10 mouse cellular contexts compared by ENCODE assay signal in the genomic region with DNA sequence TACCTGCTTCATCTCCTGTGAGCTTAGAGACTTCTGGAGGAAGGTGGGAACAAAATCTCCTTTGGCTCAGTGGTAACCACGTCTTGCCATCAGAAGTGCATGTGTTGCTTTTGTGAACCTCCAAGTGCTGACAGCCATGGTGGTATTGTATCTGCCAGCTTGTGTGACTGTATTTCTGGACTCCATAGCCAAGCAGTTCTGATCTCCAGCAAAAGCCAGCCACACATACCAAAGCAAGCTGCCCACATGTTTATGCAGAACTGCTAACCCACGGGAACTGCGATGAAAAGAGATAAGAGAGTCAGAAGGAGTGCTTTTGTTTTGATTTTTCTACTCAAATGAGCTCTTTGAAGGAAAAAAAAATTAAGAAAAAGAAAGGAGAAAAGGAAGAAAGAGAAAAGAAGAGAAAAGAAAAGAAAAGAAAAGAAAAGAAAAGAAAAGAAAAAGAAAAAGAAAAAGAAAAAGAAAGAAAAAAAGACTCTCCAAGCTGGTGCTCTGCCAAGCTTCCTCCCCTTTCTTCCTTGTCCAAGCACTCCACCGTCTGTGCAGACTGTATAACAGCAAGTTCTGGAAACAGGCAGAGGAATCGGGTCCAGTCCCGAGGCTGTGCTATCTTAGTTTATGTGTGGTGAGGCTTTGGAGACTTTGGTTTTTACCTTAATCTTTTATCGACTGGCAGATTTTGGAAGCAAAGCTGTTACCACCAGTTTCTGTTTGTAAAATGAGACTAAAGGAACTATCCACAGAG. TPM values are rescaled to one million over a fixed set of nuclear protein-coding genes. Genes with fewer than 3 reads are reported as not detected.
A peak's percentile ranks its signal among the peaks of the same experiment; 100 is the strongest.
DNase-seq lines count a peak whose midpoint lies in the region; ATAC-seq lines count a peak whose summit lies in the region.
"Had no signal": no experiment of that assay in that cellular context is flagged by ENCODE, and none has a peak within 500 bp of the region (broad histone marks: within the 10 kb centered on the region; RNA-seq: fewer than 3 reads in every experiment).

No protein-coding gene starts in this region.

- WGBS in embryonic facial prominence, embryonic 11.5 days, result 55% methylated on average over 7 of the region's 7 CpGs
- 52% methylated on average over 7 of the region's 7 CpGs for WGBS in embryonic facial prominence, embryonic 10.5 days
- WGBS in embryonic facial prominence, embryonic 14.5 days, result 39% methylated on average over 7 of the region's 7 CpGs

- no peaks in the 10 kb centered on the region for H3K4me1 ChIP-seq in embryonic facial prominence, embryonic 11.5 days (ENCODE audit: control insufficient read depth, insufficient read depth, low read length)
- H3K4me1 ChIP-seq in embryonic facial prominence, embryonic 10.5 days, result no peaks in the 10 kb centered on the region
- no peaks in the 10 kb centered on the region for H3K4me1 ChIP-seq in embryonic facial prominence, embryonic 14.5 days (ENCODE audit: control insufficient read depth, insufficient read depth, low read length)
- H3K4me1 ChIP-seq: stomach, embryonic 15.5 days had no signal

- peak; percentile 12 for DNase-seq in embryonic facial prominence, embryonic 11.5 days (ENCODE audit: low spot score)
- no peak for DNase-seq in embryonic facial prominence, embryonic 10.5 days (ENCODE audit: low spot score)
- DNase-seq in left cerebral cortex, adult 18-20 months (ENCODE audit: low spot score in 2 of 2), result peak; percentile 53 to 54
- no peak for DNase-seq in left cerebral cortex, adult 11 months (ENCODE audit: low spot score)
- peak; percentile 52 for DNase-seq in 3T3-L1 (ENCODE audit: low read depth, low spot score)
- peak; percentile 76 for DNase-seq in embryonic facial prominence, embryonic 14.5 days (ENCODE audit: low spot score)
- no peak for DNase-seq in thymus, adult 18-20 months
- no peak for DNase-seq in heart, adult 9 months (ENCODE audit: low spot score in 2 of 2)

- H3K4me2 ChIP-seq in embryonic facial prominence, embryonic 11.5 days (ENCODE audit: low read depth, low read length), result no peak overlapping the region
- H3K4me2 ChIP-seq in embryonic facial prominence, embryonic 14.5 days (ENCODE audit: low read depth, low read length), result no peak overlapping the region
- H3K4me2 ChIP-seq: stomach, embryonic 15.5 days had no signal

- H3K36me3 ChIP-seq in embryonic facial prominence, embryonic 11.5 days (replicated peaks; ENCODE audit: control insufficient read depth, insufficient read depth, low read depth, low read length), result no peaks in the 10 kb centered on the region
- no peaks in the 10 kb centered on the region for H3K36me3 ChIP-seq in embryonic facial prominence, embryonic 10.5 days (replicated peaks)
- H3K36me3 ChIP-seq in embryonic facial prominence, embryonic 14.5 days (ENCODE audit: control insufficient read depth, insufficient read depth, low read length), result no peaks in the 10 kb centered on the region
- H3K36me3 ChIP-seq: stomach, embryonic 15.5 days had no signal

- H3K27ac ChIP-seq in embryonic facial prominence, embryonic 11.5 days (replicated peaks; ENCODE audit: low read depth, low read length), result no peak overlapping the region
- no peak overlapping the region for H3K27ac ChIP-seq in embryonic facial prominence, embryonic 10.5 days (replicated peaks)
- no peak overlapping the region for H3K27ac ChIP-seq in embryonic facial prominence, embryonic 14.5 days (replicated peaks; ENCODE audit: low read depth, low read length)
- H3K27ac ChIP-seq: stomach, embryonic 15.5 days had no signal

- no peak overlapping the region for H3K9ac ChIP-seq in embryonic facial prominence, embryonic 11.5 days (replicated peaks; ENCODE audit: low read length)
- H3K9ac ChIP-seq in embryonic facial prominence, embryonic 14.5 days (ENCODE audit: low read depth, low read length), result no peak overlapping the region
- H3K9ac ChIP-seq: stomach, embryonic 15.5 days had no signal

- no peak overlapping the region for H3K4me3 ChIP-seq in embryonic facial prominence, embryonic 11.5 days (ENCODE audit: low read depth, low read length)
- no peak overlapping the region for H3K4me3 ChIP-seq in embryonic facial prominence, embryonic 10.5 days
- H3K4me3 ChIP-seq in embryonic facial prominence, embryonic 14.5 days (ENCODE audit: low read depth, low read length), result no peak overlapping the region
- H3K4me3 ChIP-seq: myocyte; stomach, embryonic 15.5 days had no signal

- no peaks in the 10 kb centered on the region for H3K27me3 ChIP-seq in embryonic facial prominence, embryonic 11.5 days (ENCODE audit: control insufficient read depth, insufficient read depth, low read length)
- no peaks in the 10 kb centered on the region for H3K27me3 ChIP-seq in embryonic facial prominence, embryonic 10.5 days (replicated peaks; ENCODE audit: low read depth, poor library complexity, severe bottlenecking)
- H3K27me3 ChIP-seq in embryonic facial prominence, embryonic 14.5 days (replicated peaks; ENCODE audit: control insufficient read depth, insufficient read depth, low read length), result no peaks in the 10 kb centered on the region
- H3K27me3 ChIP-seq: stomach, embryonic 15.5 days had no signal

- H3K9me3 ChIP-seq in embryonic facial prominence, embryonic 11.5 days (replicated peaks; ENCODE audit: control insufficient read depth, low read length), result no peaks in the 10 kb centered on the region
- H3K9me3 ChIP-seq in embryonic facial prominence, embryonic 10.5 days, result no peaks in the 10 kb centered on the region
- H3K9me3 ChIP-seq in embryonic facial prominence, embryonic 14.5 days (ENCODE audit: control insufficient read depth, low read length), result no peaks in the 10 kb centered on the region
- H3K9me3 ChIP-seq: stomach, embryonic 15.5 days had no signal

- ATAC-seq in embryonic facial prominence, embryonic 11.5 days (replicated peaks; ENCODE audit: insufficient number of reproducible peaks, low FRiP score, low TSS enrichment, low read depth), result no peak
- no peak for ATAC-seq in embryonic facial prominence, embryonic 14.5 days (ENCODE audit: low read depth)

RNA-seq across cellular contexts. Expression of a gene that starts 15.0 kb away (rescaled TPM):
- polyA plus RNA-seq in embryonic facial prominence, embryonic 11.5 days (2014; fragmentation: Nextera tagmentation; extraction: Ambion mirVana), result 3.7 and 4.1 TPM in 2 replicates
- polyA plus RNA-seq in embryonic facial prominence, embryonic 10.5 days (2016; fragmentation: Nextera tagmentation; extraction: Ambion mirVana), result 3.6 and 4.9 TPM in 2 replicates
- 10 to 100 TPM; 64.1 to 72.1 TPM for total RNA-seq in left cerebral cortex, adult 18-20 months (2021)
- polyA plus RNA-seq in embryonic facial prominence, embryonic 14.5 days (2014; fragmentation: Nextera tagmentation; extraction: Ambion mirVana), result 8.9 and 13.0 TPM in 2 replicates
- polyA plus RNA-seq: myocyte had no signal

Comparison
In these comparisons a context has a peak if more than half of its experiments do, and no peak if none do; other contexts are left out.
1. DNase-seq: peak in embryonic facial prominence, embryonic 11.5 days (single experiment), left cerebral cortex, adult 18-20 months (2 of 2), 3T3-L1 (single experiment) and embryonic facial prominence, embryonic 14.5 days (single experiment); none in embryonic facial prominence, embryonic 10.5 days (single experiment), left cerebral cortex, adult 11 months (single experiment), thymus, adult 18-20 months (0 of 2) and heart, adult 9 months (0 of 2).